Mouse (Mus musculus): ENCODE results near the gene Lrrc75b. TPM values are rescaled to one million over a fixed set of nuclear protein-coding genes. Genes with fewer than 3 reads are reported as not detected.
"Not testable (repeated sequence)": the region's sequence is repeated elsewhere in the genome, so short reads cannot be mapped to it uniquely, and the experiment has no call there.

Gene Lrrc75b
- polyA plus RNA-seq, 2 experiments, result 0.04 TPM; not detected in 1

DNA sequence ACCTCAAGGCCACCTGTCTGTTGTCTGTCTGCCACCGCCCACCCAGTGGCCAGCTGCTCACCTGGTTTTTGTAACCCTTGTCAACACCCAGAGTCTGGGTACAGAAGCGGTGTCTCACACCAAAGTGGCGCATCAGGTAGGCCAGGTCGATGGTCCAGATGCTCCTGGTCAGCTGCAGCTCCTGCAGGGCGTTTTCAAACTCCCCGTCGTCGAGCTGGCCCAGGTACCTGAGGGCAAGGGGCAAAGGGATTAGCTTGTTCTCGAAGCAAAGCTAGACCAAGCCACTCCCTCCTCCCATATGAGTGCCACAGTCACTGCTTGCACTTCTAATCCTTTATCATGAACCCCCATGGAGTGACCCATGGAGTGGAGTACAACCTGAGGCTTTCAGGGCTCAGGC lies 49.1 kb downstream of the Lrrc75b start:
- H3K27ac ChIP-seq, result no peak overlapping the region
- no peaks in the 10 kb centered on the region for H3K27me3 ChIP-seq (ENCODE audit: control insufficient read depth, insufficient read depth, low read length)
- H3K4me1 ChIP-seq (replicated peaks; ENCODE audit: control insufficient read depth in 2 of 2, insufficient read depth in 2 of 2, low read length in 1 of 2), result peaks cover 19 to 29% of the 10 kb centered on the region in 2 experiments
- no peak for TF ChIP-seq CTCF (IDR thresholded peaks at IDR 0.05; ENCODE audit: low read depth)
- no peak for TF ChIP-seq EP300 (IDR thresholded peaks at IDR 0.05; ENCODE audit: low read depth)
- H3K36me3 ChIP-seq (replicated peaks; ENCODE audit: control insufficient read depth, insufficient read depth, low read depth), result peaks cover 75% of the 10 kb centered on the region
- no peaks in the 10 kb centered on the region for H3K9me3 ChIP-seq (ENCODE audit: control insufficient read depth, low read length)
- H3K4me2 ChIP-seq (ENCODE audit: low read depth), result no peak overlapping the region
- no peak overlapping the region for H3K4me3 ChIP-seq (ENCODE audit: insufficient read depth in 1 of 2, low read depth in 2 of 2, low read length in 2 of 2)
- no peak for ATAC-seq (ENCODE audit: insufficient read depth)
- WGBS (ENCODE audit: insufficient replicate concordance), result 91% methylated on average over 9 of the region's 9 CpGs
- H3K9ac ChIP-seq (replicated peaks), result no peak overlapping the region
- DNase-seq (ENCODE audit: low read depth in 3 of 3, low spot score in 3 of 3), result no peak

DNA sequence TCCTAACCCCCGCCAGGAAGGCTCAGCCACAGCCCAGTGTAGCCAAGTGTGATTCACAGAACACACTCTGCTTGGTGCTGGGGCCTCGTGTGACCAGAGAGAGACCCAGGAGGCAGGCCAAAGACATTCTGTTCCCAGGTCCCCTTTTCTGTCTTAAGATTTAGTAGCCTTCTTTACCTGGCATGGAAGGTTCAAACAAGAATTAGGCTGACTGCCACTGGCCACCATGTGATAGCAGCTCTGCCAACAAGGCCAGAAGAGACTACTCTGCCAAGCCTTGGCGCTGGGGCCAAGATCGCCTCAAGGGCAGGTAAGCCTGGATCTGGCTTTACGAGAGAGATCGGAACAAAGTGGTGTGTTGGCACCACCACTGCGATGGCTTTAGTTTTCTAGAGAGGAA lies 49.7 kb downstream of the Lrrc75b start:
- H3K36me3 ChIP-seq (replicated peaks; ENCODE audit: control insufficient read depth, insufficient read depth, low read depth), result peaks cover 75% of the 10 kb centered on the region
- DNase-seq (ENCODE audit: low read depth in 3 of 3, low spot score in 3 of 3) (no peak), ATAC-seq (ENCODE audit: insufficient read depth) (no peak)
- H3K9me3 ChIP-seq (ENCODE audit: control insufficient read depth, low read length), result no peaks in the 10 kb centered on the region
- H3K4me3 ChIP-seq (ENCODE audit: insufficient read depth in 1 of 2, low read depth in 2 of 2, low read length in 2 of 2), result no peak overlapping the region
- no peak overlapping the region for H3K4me2 ChIP-seq (ENCODE audit: low read depth)
- no peak overlapping the region for H3K27ac ChIP-seq
- peaks cover 19 to 24% of the 10 kb centered on the region in 2 experiments for H3K4me1 ChIP-seq (replicated peaks; ENCODE audit: control insufficient read depth in 2 of 2, insufficient read depth in 2 of 2, low read length in 1 of 2)
- H3K9ac ChIP-seq (replicated peaks), result no peak overlapping the region
- TF ChIP-seq CTCF (IDR thresholded peaks at IDR 0.05; ENCODE audit: low read depth), result no peak
- no peak for TF ChIP-seq EP300 (IDR thresholded peaks at IDR 0.05; ENCODE audit: low read depth)
- H3K27me3 ChIP-seq (ENCODE audit: control insufficient read depth, insufficient read depth, low read length), result no peaks in the 10 kb centered on the region
- 88% methylated on average over 7 of the region's 7 CpGs for WGBS (ENCODE audit: insufficient replicate concordance)

DNA sequence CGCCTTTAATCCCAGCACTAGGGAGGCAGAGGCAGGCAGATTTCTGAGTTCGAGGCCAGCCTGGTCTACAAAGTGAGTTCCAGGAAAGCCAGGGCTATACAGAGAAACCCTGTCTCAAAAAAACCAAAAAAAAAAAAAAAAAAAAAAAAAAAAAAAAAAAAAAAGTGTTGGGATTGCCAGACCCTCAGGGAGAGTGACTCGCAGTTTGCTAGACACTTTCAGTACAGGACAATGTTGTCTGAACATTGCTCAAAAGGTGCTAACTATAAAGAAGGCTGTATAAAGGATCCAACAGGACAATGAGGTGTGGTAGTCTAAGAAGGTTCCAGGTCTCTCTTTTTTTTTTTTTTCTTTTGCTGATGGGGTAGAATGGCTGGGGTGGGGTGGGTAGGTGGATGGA lies 54.2 kb downstream of the Lrrc75b start:
- not testable (repeated sequence) for ATAC-seq (ENCODE audit: insufficient read depth); H3K4me1 ChIP-seq (replicated peaks; ENCODE audit: control insufficient read depth in 2 of 2, insufficient read depth in 2 of 2, low read length in 1 of 2); H3K27ac ChIP-seq; DNase-seq (ENCODE audit: low read depth in 3 of 3, low spot score in 3 of 3); H3K9me3 ChIP-seq (ENCODE audit: control insufficient read depth, low read length); H3K4me2 ChIP-seq (ENCODE audit: low read depth); H3K4me3 ChIP-seq (ENCODE audit: insufficient read depth in 1 of 2, low read depth in 2 of 2, low read length in 2 of 2); H3K9ac ChIP-seq (replicated peaks); H3K27me3 ChIP-seq (ENCODE audit: control insufficient read depth, insufficient read depth, low read length)
- peaks cover 47% of the 10 kb centered on the region for H3K36me3 ChIP-seq (replicated peaks; ENCODE audit: control insufficient read depth, insufficient read depth, low read depth)
- 81% methylated on average over 3 of the region's 3 CpGs for WGBS (ENCODE audit: insufficient replicate concordance)

DNA sequence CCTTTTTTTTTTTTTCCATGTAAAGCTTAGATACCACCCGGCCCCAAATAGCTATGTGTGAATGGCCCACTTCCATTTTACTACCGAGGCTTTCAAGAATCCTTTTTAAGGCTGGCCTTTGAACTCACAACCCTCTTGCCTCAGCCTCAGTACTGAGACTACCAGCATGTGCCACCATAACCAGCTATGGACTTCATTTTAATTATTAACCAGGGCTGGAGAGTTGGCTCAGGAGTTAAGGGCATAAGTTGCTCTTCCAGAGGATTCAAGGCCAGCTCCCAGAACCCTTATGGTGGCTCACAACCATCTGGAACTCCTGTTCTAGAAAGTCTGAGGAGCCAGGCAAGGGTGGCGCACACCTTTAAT lies 55.0 kb downstream of the Lrrc75b start:
- Histone ChIP-seq H3K27me3 (ENCODE audit: control insufficient read depth, insufficient read depth, low read length) (no peaks in the 10 kb centered on the region), H3K4me1 (replicated peaks; ENCODE audit: control insufficient read depth in 2 of 2, insufficient read depth in 2 of 2, low read length in 1 of 2) (peaks cover 4 to 14% of the 10 kb centered on the region in 2 experiments), H3K36me3 (replicated peaks; ENCODE audit: control insufficient read depth, insufficient read depth, low read depth) (peaks cover 39% of the 10 kb centered on the region), H3K9me3 (ENCODE audit: control insufficient read depth, low read length) (no peaks in the 10 kb centered on the region), H3K4me3 (ENCODE audit: insufficient read depth in 1 of 2, low read depth in 2 of 2, low read length in 2 of 2) (no peak overlapping the region), H3K9ac (replicated peaks) (no peak overlapping the region), H3K4me2 (ENCODE audit: low read depth) (no peak overlapping the region), H3K27ac (peak overlapping the region; percentile 9; the same call in 1 of the 2 replicates)
- TF ChIP-seq CTCF (IDR thresholded peaks at IDR 0.05; ENCODE audit: low read depth), result no peak
- no peak for TF ChIP-seq EP300 (IDR thresholded peaks at IDR 0.05; ENCODE audit: low read depth)
- WGBS (ENCODE audit: insufficient replicate concordance), result 50% methylated on average over 3 of the region's 3 CpGs
- DNase-seq (ENCODE audit: low read depth in 3 of 3, low spot score in 3 of 3), result no peak
- ATAC-seq (ENCODE audit: insufficient read depth), result no peak

DNA sequence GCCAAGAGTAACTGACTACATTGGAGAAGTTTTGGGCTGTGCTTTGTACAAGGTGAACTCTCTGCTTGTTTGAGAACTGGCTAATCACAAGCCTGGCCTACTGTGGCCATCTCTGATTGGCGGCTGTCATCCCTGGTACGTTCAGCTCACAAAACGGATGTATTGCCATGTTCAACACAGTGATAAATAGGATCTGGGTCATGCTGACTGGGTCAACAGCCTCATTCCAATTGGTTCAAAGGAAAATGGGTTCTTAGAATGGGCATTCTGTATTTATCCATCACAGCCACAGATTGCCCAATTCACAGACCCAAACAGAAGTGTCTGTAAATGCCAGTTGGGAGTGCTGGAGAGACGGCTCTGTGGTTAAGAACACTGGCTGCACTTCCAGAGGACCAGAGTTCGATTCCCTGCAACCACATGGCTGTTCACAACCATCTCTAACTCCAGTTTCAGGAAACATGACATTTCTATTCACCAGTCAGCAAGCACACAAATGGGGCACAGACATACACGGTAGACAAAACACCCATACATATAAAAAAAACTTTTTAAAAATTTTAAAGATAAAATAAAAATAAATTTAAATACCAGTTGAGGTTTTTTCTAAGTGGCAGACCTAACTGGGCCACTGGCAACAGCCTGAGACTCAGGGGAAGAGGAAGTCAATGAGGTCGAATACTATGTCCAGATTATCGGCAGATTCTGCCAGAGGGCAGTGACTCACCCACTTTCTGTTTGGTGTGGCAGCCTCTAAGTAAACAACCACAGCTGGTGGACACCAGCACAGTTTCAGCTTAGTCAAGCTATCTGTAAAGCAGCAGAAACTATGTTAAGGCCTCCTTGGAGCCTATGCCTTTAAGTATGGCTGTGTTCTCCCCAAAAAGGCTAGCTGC lies 55.6 kb downstream of the Lrrc75b start:
- ATAC-seq (ENCODE audit: insufficient read depth), result peak; percentile 60
- TF ChIP-seq EP300 (IDR thresholded peaks at IDR 0.05; ENCODE audit: low read depth) (no peak), CTCF (IDR thresholded peaks at IDR 0.05; ENCODE audit: low read depth) (no peak)
- no peak for DNase-seq (ENCODE audit: low read depth in 3 of 3, low spot score in 3 of 3)
- Histone ChIP-seq H3K27ac (peak overlapping the region; percentile 9; the same call in 1 of the 2 replicates), H3K4me3 (ENCODE audit: insufficient read depth in 1 of 2, low read depth in 2 of 2, low read length in 2 of 2) (no peak overlapping the region), H3K4me1 (replicated peaks; ENCODE audit: control insufficient read depth in 2 of 2, insufficient read depth in 2 of 2, low read length in 1 of 2) (peaks cover 8 to 18% of the 10 kb centered on the region in 2 experiments), H3K36me3 (replicated peaks; ENCODE audit: control insufficient read depth, insufficient read depth, low read depth) (peaks cover 33% of the 10 kb centered on the region), H3K9me3 (ENCODE audit: control insufficient read depth, low read length) (no peaks in the 10 kb centered on the region), H3K9ac (replicated peaks) (no peak overlapping the region), H3K27me3 (ENCODE audit: control insufficient read depth, insufficient read depth, low read length) (no peaks in the 10 kb centered on the region), H3K4me2 (ENCODE audit: low read depth) (no peak overlapping the region)
- WGBS (ENCODE audit: insufficient replicate concordance), result 51% methylated on average over 8 of the region's 8 CpGs

All from liver, embryonic 14.5 days (tissue).